Mouse (Mus musculus): Measurements from ENCODE around the gene Gm29797. TPM values are rescaled to one million over a fixed set of nuclear protein-coding genes. Genes with fewer than 3 reads are reported as not detected.
A peak's percentile ranks its signal among the peaks of the same experiment; 100 is the strongest.

Gene Gm29797
- total RNA-seq, 2 experiments from 2014 or later = 0.83 to 1.4 TPM

DNA sequence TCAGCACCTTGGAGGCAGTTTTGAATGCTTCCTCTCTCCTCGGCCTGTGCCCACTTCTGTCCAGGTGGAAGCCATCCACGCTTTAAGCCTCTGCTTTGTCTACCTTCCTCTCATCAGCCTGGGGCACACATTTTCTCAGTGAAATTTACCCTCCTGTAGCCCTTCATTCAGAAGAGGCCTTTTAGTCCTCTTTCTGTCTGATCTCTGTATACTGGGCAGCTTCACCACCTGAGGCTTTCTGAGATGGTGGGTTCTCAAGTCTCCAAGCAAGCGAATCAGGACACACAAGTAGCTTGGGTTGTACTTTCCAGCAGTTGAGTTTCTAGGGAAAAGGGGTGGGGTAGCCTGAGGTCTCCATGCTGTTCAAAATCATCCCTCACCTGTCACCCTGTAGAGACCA lies 35.5 kb downstream of the Gm29797 start:
- DNase-seq (ENCODE audit: low spot score in 2 of 2) = no peak
- Histone ChIP-seq H3K4me3 (no peak overlapping the region), H3K27ac (no peak overlapping the region)
- no peak for TF ChIP-seq CTCF (conservative IDR thresholded peaks at IDR 0.05)

- TF ChIP-seq CTCF (conservative IDR thresholded peaks at IDR 0.05) = peak; percentile 25; the same call in 1 of the 2 replicates
- peak within 1 kb of the TSS; percentile 85 for H3K27ac ChIP-seq
- H3K4me3 ChIP-seq = peak within 1 kb of the TSS; percentile 85
- peak; percentile 69 to 73 for DNase-seq (ENCODE audit: low spot score in 2 of 2)
These were observed 36.8 kb downstream of the Gm29797 start, which contains the start of gene Rgs19 for GRCm38 (mm10) chr2:181693339-181694280. Rgs19 (minus strand) TSS chr2:181693977.

- peak overlapping the region; percentile 85; the same call in 1 of the 2 replicates for H3K27ac ChIP-seq
- DNase-seq (ENCODE audit: low spot score in 2 of 2) = no peak
- no peak for TF ChIP-seq CTCF (conservative IDR thresholded peaks at IDR 0.05)
These were observed 37.7 kb downstream of the Gm29797 start for GRCm38 (mm10) chr2:181694581-181694980.

GRCm38 (mm10) chr2:181695776-181696175 lies 38.9 kb downstream of the Gm29797 start:
- no peak for DNase-seq (ENCODE audit: low spot score in 2 of 2)
- no peak for TF ChIP-seq CTCF (conservative IDR thresholded peaks at IDR 0.05)
- Histone ChIP-seq H3K27ac (no peak overlapping the region), H3K4me3 (no peak overlapping the region)

More at GRCm38 (mm10) chr2:181694581-181694980, 37.7 kb downstream of the Gm29797 start:
- no peak overlapping the region; the same call in 1 of the 2 replicates for H3K4me3 ChIP-seq

GRCm38 (mm10) chr2:181696801-181697420 lies 40.1 kb downstream of the Gm29797 start:
- Histone ChIP-seq H3K4me3 (no peak overlapping the region), H3K27ac (no peak overlapping the region)
- TF ChIP-seq CTCF (conservative IDR thresholded peaks at IDR 0.05) = no peak
- DNase-seq (ENCODE audit: low spot score in 2 of 2) = no peak

- TF ChIP-seq CTCF (conservative IDR thresholded peaks at IDR 0.05) = no peak
- Histone ChIP-seq H3K27ac (no peak within 1 kb of the TSS), H3K4me3 (no peak within 1 kb of the TSS)
- DNase-seq (ENCODE audit: low spot score in 2 of 2) = no peak
These were observed 41.4 kb downstream of the Gm29797 start, which contains the start of gene Lkaaear1 for GRCm38 (mm10) chr2:181698241-181698640. Lkaaear1 (minus strand) TSS chr2:181698442.

DNA sequence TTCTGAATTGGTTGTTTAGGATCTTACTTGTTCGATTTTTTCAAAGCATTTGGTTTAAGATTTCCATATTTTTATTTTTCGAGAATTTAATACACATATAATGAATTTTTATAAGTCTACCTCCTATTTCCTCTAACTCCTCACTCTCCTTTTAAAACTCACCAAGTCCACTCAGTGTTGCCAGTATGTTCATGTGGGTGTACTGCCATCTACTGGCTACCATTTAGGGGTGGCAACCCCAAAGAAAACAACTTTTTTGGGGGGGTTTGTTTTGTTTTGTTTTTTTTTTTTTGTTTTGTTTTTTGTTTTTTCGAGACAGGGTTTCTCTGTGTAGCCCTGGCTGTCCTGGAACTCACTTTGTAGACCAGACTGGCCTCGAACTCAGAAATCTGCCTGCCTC lies 49.8 kb downstream of the Gm29797 start:
- peak; percentile 79 for TF ChIP-seq CTCF (conservative IDR thresholded peaks at IDR 0.05)
- no peak for DNase-seq (ENCODE audit: low spot score in 2 of 2)
- Histone ChIP-seq H3K4me3 (no peak overlapping the region), H3K27ac (no peak overlapping the region)

Other genes with a start within 250 kb of the Gm29797 start
- 1 to 10 TPM; 5.8 to 8.3 TPM for gene Zbtb46, start 197.6 kb upstream of the Gm29797 start, total RNA-seq (2021)
- not detected for gene Abhd16b, start 163.8 kb upstream of the Gm29797 start, total RNA-seq (2021)
- gene Tpd52l2, start 159.9 kb upstream of the Gm29797 start, total RNA-seq (2021) = 10 to 100 TPM; 74.7 to 75.2 TPM
- 100 to 1,000 TPM; 259 to 279 TPM for gene Dnajc5, start 136.5 kb upstream of the Gm29797 start, total RNA-seq (2021)
- 10 to 100 TPM; 68.2 to 73.8 TPM for gene Uckl1, start 72.1 kb upstream of the Gm29797 start, total RNA-seq (2021)
- gene Prpf6, start 65.2 kb upstream of the Gm29797 start, total RNA-seq (2021) = 10 to 100 TPM; 57.2 to 57.3 TPM
- gene Zfp512b, start 64.2 kb upstream of the Gm29797 start, total RNA-seq (2021) = 100 to 1,000 TPM; 102 to 103 TPM
- 10 to 100 TPM; 11.9 to 12.2 TPM for gene Samd10, start 57.8 kb upstream of the Gm29797 start, total RNA-seq (2021)
- 10 to 100 TPM; 11.6 to 14.1 TPM for gene Sox18, start 14.6 kb downstream of the Gm29797 start, total RNA-seq (2021)
- gene Tcea2, start 23.3 kb downstream of the Gm29797 start, total RNA-seq (2021) = 10 to 100 TPM; 54.7 to 60.0 TPM
- 10 to 100 TPM; 41.8 to 43.4 TPM for gene Rgs19, start 36.9 kb downstream of the Gm29797 start, total RNA-seq (2021)
- not detected for gene Lkaaear1, start 41.4 kb downstream of the Gm29797 start, total RNA-seq (2021)
- gene Oprl1, start 58.0 kb downstream of the Gm29797 start, total RNA-seq (2021) = 10 to 100 TPM; 44.8 to 45.0 TPM
- 10 to 100 TPM; 32.3 to 34.0 TPM for gene Myt1, start 106.3 kb downstream of the Gm29797 start, total RNA-seq (2021)
- gene Pcmtd2, start 180.8 kb downstream of the Gm29797 start, total RNA-seq (2021) = 10 to 100 TPM; 86.2 to 87.0 TPM
- gene Polr3k, start 207.3 kb downstream of the Gm29797 start, total RNA-seq (2021) = 10 to 100 TPM; 28.5 to 29.0 TPM

Data from layer of hippocampus, adult 2 months (tissue).